Mouse (Mus musculus) CD4-positive, CD25-positive, alpha-beta regulatory T cell, adult 2 months (primary cell): ENCODE results near the gene Fgf4.
"Not testable (repeated sequence)": the region's sequence is repeated elsewhere in the genome, so short reads cannot be mapped to it uniquely, and the experiment has no call there.

ENCODE experiments used
- DNase-seq: peaks from one replicate; pipeline ENCODE4 v3.0.0-alpha.2; 2012; ENCODE audit warnings: low read depth, low spot score

Gene Fgf4

GRCm38 (mm10) chr7:144864160-144864670, 17.0 kb downstream of the Fgf4 start:
- DNase-seq: no peak

GRCm38 (mm10) chr7:144867161-144867560, 20.0 kb downstream of the Fgf4 start:
- DNase-seq: no peak

- no peak for DNase-seq
Observed at GRCm38 (mm10) chr7:144867602-144868001, 20.4 kb downstream of the Fgf4 start.

- no peak for DNase-seq
Observed at GRCm38 (mm10) chr7:144872420-144872819, 25.3 kb downstream of the Fgf4 start.

- DNase-seq: no peak
Observed at GRCm38 (mm10) chr7:144873160-144873559, 26.0 kb downstream of the Fgf4 start.

GRCm38 (mm10) chr7:144874226-144874625, 27.1 kb downstream of the Fgf4 start:
- DNase-seq: no peak

GRCm38 (mm10) chr7:144878401-144878800, 31.2 kb downstream of the Fgf4 start:
- no peak for DNase-seq

- DNase-seq: no peak
Observed at GRCm38 (mm10) chr7:144883106-144883505, 35.9 kb downstream of the Fgf4 start.

- DNase-seq: no peak
Observed at GRCm38 (mm10) chr7:144887672-144888071, 40.5 kb downstream of the Fgf4 start.

GRCm38 (mm10) chr7:144888564-144889299, 41.6 kb downstream of the Fgf4 start:
- DNase-seq: no peak

- DNase-seq: not testable (repeated sequence)
Observed at GRCm38 (mm10) chr7:144890661-144891060, 43.5 kb downstream of the Fgf4 start.

GRCm38 (mm10) chr7:144891863-144892262, 44.7 kb downstream of the Fgf4 start:
- DNase-seq: no peak

- no peak for DNase-seq
Observed at GRCm38 (mm10) chr7:144892322-144892721, 45.2 kb downstream of the Fgf4 start.

GRCm38 (mm10) chr7:144894191-144894590, 47.0 kb downstream of the Fgf4 start:
- peak; percentile 34 for DNase-seq

- DNase-seq: no peak
Observed at GRCm38 (mm10) chr7:144894706-144895105, 47.5 kb downstream of the Fgf4 start.

- peak; percentile 78 for DNase-seq
Observed at GRCm38 (mm10) chr7:144895305-144896111, 48.3 kb downstream of the Fgf4 start.

GRCm38 (mm10) chr7:144896294-144897218, 49.4 kb downstream of the Fgf4 start, which contains the start of gene Fgf15:
Gene Fgf15, plus strand, starts transcription at chr7:144896531.
- DNase-seq: peak; percentile 17

GRCm38 (mm10) chr7:144898506-144898905, 51.3 kb downstream of the Fgf4 start:
- no peak for DNase-seq

- DNase-seq: peak; percentile 39
Observed at GRCm38 (mm10) chr7:144905514-144905913, 58.3 kb downstream of the Fgf4 start.

- peak; percentile 83 for DNase-seq
Observed at GRCm38 (mm10) chr7:144906708-144907397, 59.7 kb downstream of the Fgf4 start.

- peak; percentile 76 for DNase-seq
Observed at GRCm38 (mm10) chr7:144907793-144908192, 60.6 kb downstream of the Fgf4 start.
